Mouse (Mus musculus) ES-E14 (cell line): Measurements from ENCODE around the gene Jak2. TPM values are rescaled to one million over a fixed set of nuclear protein-coding genes. Genes with fewer than 3 reads are reported as not detected.

Source experiments
- DNase-seq: peaks from one replicate; pipeline ENCODE4 v3.0.0-alpha.2; 2013; ENCODE audit warnings: low read depth, low spot score
- H3K27ac ChIP-seq: 2 replicates; pipeline ENCODE4 v1.5.1; 2012; ENCODE audit warnings: low read depth, mild to moderate bottlenecking, low read length, moderate library complexity, mixed read lengths; ENCODE audit not compliant: poor library complexity, insufficient read depth, severe bottlenecking
- H3K36me3 ChIP-seq: 2 replicates; pipeline ENCODE4 v1.6.1; 2012; ENCODE audit warnings: mild to moderate bottlenecking, low read length, moderate library complexity, mixed read lengths; ENCODE audit not compliant: control insufficient read depth, poor library complexity, insufficient read depth, severe bottlenecking
- H3K4me1 ChIP-seq, 2 experiments: fragments of 150-350 bp in 1 of 2; sonication (generic) in 1 of 2; 2 replicates each; pipeline ENCODE4 v1.6.1; 2012; ENCODE audit warnings: low read length in 2 of 2, mild to moderate bottlenecking in 1 of 2, mixed read lengths in 1 of 2; ENCODE audit not compliant: control insufficient read depth in 2 of 2, insufficient read depth in 2 of 2, poor library complexity in 1 of 2
- H3K4me3 ChIP-seq, 2 experiments: fragments of 150-350 bp in 1 of 2; sonication (generic) in 1 of 2; 2 replicates each; pipeline ENCODE4 v1.5.1; 2012; ENCODE audit warnings: low read length in 2 of 2, low read depth in 1 of 2, mild to moderate bottlenecking in 1 of 2, mixed read lengths in 1 of 2; ENCODE audit not compliant: insufficient read depth in 1 of 2, poor library complexity in 1 of 2, severe bottlenecking in 1 of 2
- H3K9ac ChIP-seq: 2 replicates; pipeline ENCODE4 v1.6.1; 2012; ENCODE audit warnings: low read depth, mild to moderate bottlenecking, low read length, mixed read lengths; ENCODE audit not compliant: poor library complexity, insufficient read depth, severe bottlenecking
- H3K9me3 ChIP-seq: fragments of 150-350 bp; sonication (generic); 2 replicates; pipeline ENCODE4 v1.6.1; 2012; ENCODE audit warnings: low read depth, mild to moderate bottlenecking, low read length; ENCODE audit not compliant: control insufficient read depth, insufficient read depth
- CHD2 ChIP-seq: IDR thresholded peaks from 2 replicates; pipeline ENCODE4 v1.6.1; 2014; ENCODE audit warnings: mild to moderate bottlenecking, low read depth, low read length, inconsistent platforms
- HCFC1 ChIP-seq: IDR thresholded peaks from 2 replicates; pipeline ENCODE4 v1.6.1; 2012; ENCODE audit warnings: low read length, inconsistent platforms, borderline replicate concordance; ENCODE audit not compliant: insufficient read depth
- MAFK ChIP-seq: IDR thresholded peaks from 2 replicates; pipeline ENCODE4 v1.6.1; 2014; ENCODE audit warnings: mild to moderate bottlenecking, low read depth, low read length, inconsistent platforms; ENCODE audit not compliant: insufficient read depth
- ZC3H11A ChIP-seq: IDR thresholded peaks from 2 replicates; pipeline ENCODE4 v1.6.1; 2012; ENCODE audit warnings: low read depth, mild to moderate bottlenecking, inconsistent platforms, low read length, borderline replicate concordance
- ZNF384 ChIP-seq: IDR thresholded peaks from 2 replicates; pipeline ENCODE4 v1.6.1; 2012; ENCODE audit warnings: low read depth, low read length, inconsistent platforms
- in situ Hi-C, 2 experiments: fragments of 600-800 bp; cut with MboI; formaldehyde crosslinking; loops; one replicate each; pipeline ENCODE4 v1.15.1; 2025; ENCODE audit warnings: low sequenced_read_pairs in 2 of 2, inconsistent platforms in 1 of 2; ENCODE audit not compliant: unreplicated experiment in 2 of 2
- total RNA-seq: library from RNA; depleted of rRNA; stranded (reverse); fragments of 300-350 nt; gene quantifications from 2 replicates; pipeline ENCODE4 v1.2.3, GENCODE M21; 2012

The Jak2 gene
- total RNA-seq, 1 experiment = 12.2 TPM

DNA sequence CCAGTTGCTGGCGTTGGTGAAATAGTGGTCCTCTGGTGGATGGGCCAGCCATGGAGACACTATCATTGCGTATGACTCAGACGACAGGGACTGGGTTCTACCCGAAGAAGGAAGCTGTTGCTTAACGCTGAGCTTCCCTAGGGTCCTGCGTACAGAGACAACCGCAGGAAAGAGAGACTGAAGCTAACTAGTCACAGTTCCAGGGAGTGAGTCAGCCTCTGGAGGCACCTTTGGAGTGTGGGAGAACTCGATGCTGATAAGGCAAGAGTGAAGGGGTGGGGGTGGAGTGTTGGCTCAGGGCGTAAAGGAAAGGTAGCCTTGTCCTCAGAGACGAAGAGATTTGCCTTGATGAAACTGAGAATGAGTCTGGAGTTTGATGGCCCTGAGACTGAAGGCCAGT lies 10.0 kb upstream of the Jak2 start:
- Histone ChIP-seq H3K36me3 (no peaks in the 10 kb centered on the region), H3K27ac (no peak overlapping the region), H3K9ac (no peak overlapping the region), H3K9me3 (no peaks in the 10 kb centered on the region), H3K4me3 (no peak overlapping the region), H3K4me1 (peaks cover 0 to 2% of the 10 kb centered on the region in 2 experiments; a peak in 1 of 4 replicates)
- TF ChIP-seq HCFC1 (no peak), ZNF384 (no peak), MAFK (no peak), CHD2 (no peak), ZC3H11A (no peak)
- DNase-seq = no peak
- in situ Hi-C loops = no loop called here

- Histone ChIP-seq H3K36me3 (no peaks in the 10 kb centered on the region), H3K4me1 (peaks cover 2 to 3% of the 10 kb centered on the region in 2 experiments; a peak in 3 of 4 replicates), H3K9me3 (no peaks in the 10 kb centered on the region), H3K4me3 (no peak overlapping the region), H3K9ac (no peak overlapping the region), H3K27ac (no peak overlapping the region)
- DNase-seq = no peak
- in situ Hi-C loops = no loop called here
- no peak for TF ChIP-seq ZNF384
- no peak for TF ChIP-seq ZC3H11A
- TF ChIP-seq MAFK = no peak
These were observed 1.7 kb upstream of the Jak2 start for GRCm38 (mm10) chr19:29249933-29250332.

DNA sequence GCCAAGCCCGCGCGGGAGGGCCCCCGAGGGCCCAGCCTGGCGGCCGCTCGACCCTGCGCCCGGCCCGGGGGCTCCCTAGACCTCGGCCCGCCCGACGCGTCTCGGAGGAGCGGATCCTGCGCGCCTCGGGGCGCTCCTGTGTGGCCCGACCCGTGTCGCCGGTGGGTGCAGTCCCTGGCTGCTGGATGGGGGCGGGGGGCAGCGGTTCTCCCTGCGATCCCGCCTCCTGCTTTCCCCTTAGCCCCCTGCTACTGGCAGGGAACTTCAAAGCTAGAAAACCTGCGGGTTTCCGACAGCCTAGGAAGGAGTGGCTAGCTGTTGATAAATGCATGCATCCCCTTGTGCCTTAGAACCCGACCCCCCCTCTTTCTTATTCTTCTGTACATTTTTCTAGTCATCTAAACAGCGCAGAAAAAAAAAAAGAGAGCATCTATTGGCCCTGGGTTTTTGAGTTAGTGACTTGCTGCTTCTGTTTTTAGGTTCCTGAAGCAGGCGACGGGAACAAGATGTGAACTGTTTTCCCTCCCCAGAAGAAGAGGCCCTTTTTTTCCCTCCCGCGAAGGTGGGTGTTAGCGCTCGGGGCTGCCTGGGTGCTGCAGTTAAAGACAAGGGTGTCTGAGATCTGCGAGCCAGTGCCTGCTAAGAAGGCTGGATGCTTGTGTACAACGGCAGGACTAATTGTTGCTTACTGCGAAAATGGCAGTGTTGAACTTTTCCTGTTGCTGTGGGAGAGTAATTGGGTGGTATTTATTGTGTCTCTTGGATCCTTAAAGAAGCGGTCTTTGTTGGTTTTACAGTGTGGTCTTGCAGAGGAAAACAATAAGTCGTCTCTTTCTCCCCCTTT lies 552 bp downstream of the Jak2 start:
- H3K27ac ChIP-seq = no peak overlapping the region
- TF ChIP-seq ZNF384 (no peak), HCFC1 (no peak), MAFK (no peak), CHD2 (no peak), ZC3H11A (no peak)
- peaks cover 2 to 3% of the 10 kb centered on the region in 2 experiments; a peak in 3 of 4 replicates for H3K4me1 ChIP-seq
- in situ Hi-C loops = no loop called here
- no peak for DNase-seq
- no peaks in the 10 kb centered on the region for H3K36me3 ChIP-seq
- H3K9me3 ChIP-seq = no peaks in the 10 kb centered on the region
- peak overlapping the region; percentile 74 to 80 for H3K4me3 ChIP-seq
- H3K9ac ChIP-seq = peak overlapping the region; percentile 75

- Histone ChIP-seq H3K4me3 (no peak overlapping the region; a peak in 1 of 4 replicates), H3K27ac (no peak overlapping the region), H3K36me3 (no peaks in the 10 kb centered on the region), H3K9ac (no peak overlapping the region), H3K9me3 (no peaks in the 10 kb centered on the region), H3K4me1 (peaks cover 2 to 3% of the 10 kb centered on the region in 2 experiments; a peak in 3 of 4 replicates)
- DNase-seq = no peak
- no peak for TF ChIP-seq MAFK
- TF ChIP-seq HCFC1 = no peak
- TF ChIP-seq ZNF384 = no peak
- TF ChIP-seq CHD2 = no peak
- no peak for TF ChIP-seq ZC3H11A
- in situ Hi-C loops = no loop called here
These were observed 1.4 kb downstream of the Jak2 start for GRCm38 (mm10) chr19:29252831-29253545.
